Mouse (Mus musculus): ENCODE data around the gene Aspg. TPM values are rescaled to one million over a fixed set of nuclear protein-coding genes. Genes with fewer than 3 reads are reported as not detected.

The Aspg gene
- polyA plus RNA-seq, 1 experiment from 2014 or later = 1.5 TPM

DNA sequence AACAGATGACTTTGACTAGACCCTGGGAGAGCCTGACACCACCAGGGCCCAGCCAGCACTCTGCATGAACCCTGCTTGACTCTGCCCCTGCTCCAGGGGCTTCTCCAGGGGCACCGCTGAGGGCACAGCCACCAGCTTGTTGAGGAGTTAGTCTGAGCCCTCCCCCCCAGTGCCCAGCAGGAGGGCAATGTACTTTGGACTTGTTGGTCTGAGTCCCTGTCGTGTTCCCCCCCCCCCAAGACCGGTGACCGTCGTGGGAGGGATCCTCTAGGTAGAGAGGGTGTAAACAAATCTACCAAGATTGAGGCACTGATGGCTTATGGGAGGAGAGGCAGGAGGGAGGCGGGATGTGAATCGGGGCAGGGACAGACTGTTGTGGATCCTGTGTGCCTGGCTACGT is 51.8 kb downstream of the Aspg start:
- Histone ChIP-seq H3K36me3 (peaks cover 15% of the 10 kb centered on the region; the same call in 1 of the 2 replicates), H3K4me1 (peaks cover 61% of the 10 kb centered on the region), H3K9me3 (no peaks in the 10 kb centered on the region), H3K4me3 (no peak overlapping the region), H3K27me3 (ENCODE audit: insufficient read depth, poor library complexity, severe bottlenecking) (peaks cover 34% of the 10 kb centered on the region), H3K27ac (no peak overlapping the region)
- WGBS = 59% methylated on average over 8 of the region's 8 CpGs
- no peak for DNase-seq (ENCODE audit: low spot score)

DNA sequence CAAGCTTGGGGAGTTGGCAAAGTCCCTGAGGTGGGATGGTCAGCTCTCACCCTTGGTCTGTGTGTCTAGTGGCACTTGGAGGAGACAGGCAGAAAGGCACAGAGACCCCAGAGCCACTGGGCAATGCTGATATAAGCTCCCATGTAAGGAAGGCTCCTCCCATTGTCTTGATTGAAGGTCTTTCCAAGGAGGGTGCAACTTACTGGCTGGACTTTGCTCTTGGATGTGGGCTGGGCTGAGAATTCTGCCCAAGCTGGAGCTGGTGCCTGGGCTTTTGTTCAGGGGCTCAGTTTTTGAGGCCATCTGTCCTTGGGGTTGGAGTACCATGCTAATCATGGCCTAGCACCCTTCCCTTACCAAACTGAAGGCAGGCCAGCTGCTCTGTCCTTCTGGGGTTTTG is 52.3 kb downstream of the Aspg start:
- no peak overlapping the region for H3K4me3 ChIP-seq

DNA sequence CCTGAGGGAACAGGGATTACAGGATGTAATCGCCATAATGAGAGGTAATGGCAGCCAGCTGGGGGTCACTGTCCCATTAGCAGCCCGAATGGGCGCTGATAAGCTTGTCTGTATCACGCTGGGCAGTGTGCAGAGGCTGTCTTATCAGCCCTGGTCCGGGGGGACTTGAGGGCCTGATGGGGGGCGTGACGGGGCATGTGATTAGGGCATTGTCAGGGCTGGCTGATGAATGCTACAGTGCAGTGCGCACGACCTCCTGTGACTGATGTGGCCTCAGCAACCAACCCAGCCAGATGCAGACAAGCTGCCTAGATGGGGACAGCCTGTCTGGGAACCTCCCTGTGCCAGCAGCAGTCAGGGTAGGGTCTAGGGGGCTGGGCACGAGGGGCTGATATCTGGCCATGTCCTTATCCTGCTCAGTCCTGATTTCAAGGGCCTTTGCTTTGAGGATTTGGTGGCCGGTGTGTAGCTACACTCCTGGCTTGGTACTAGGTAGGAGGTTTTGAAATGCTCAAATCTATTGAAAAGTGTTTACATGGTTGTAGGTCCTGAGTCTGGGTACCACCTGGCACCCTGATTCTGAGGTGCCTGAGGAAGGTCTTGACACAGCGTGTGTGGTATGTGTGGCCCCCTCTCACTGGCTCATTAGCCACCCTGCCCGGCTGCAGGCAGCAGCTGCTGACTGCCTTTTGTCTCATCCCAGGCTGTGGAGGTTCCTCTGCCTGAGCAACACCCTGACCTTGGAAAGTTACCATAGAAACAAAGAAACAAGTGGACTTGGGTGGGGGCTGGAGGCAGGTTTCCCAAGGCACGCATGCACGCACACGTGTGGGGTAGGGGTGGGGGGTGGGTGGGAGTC is 57.7 kb downstream of the Aspg start:
- 10% methylated on average over 16 of the region's 16 CpGs for WGBS
- DNase-seq (ENCODE audit: low spot score) = no peak
- Histone ChIP-seq H3K27ac (peak overlapping the region; percentile 65), H3K36me3 (0 out of 2 replicates have a peak, but pooled peaks cover 4% of the 10 kb centered on the region), H3K4me3 (no peak overlapping the region), H3K9me3 (no peaks in the 10 kb centered on the region), H3K4me1 (peaks cover 68% of the 10 kb centered on the region), H3K27me3 (ENCODE audit: insufficient read depth, poor library complexity, severe bottlenecking) (peaks cover 30% of the 10 kb centered on the region)

More for the DNA sequence above, 52.3 kb downstream of the Aspg start:
- DNase-seq (ENCODE audit: low spot score) = no peak
- Histone ChIP-seq H3K9me3 (no peaks in the 10 kb centered on the region), H3K36me3 (peaks cover 15% of the 10 kb centered on the region; the same call in 1 of the 2 replicates), H3K4me1 (peaks cover 62% of the 10 kb centered on the region), H3K27me3 (ENCODE audit: insufficient read depth, poor library complexity, severe bottlenecking) (peaks cover 34% of the 10 kb centered on the region), H3K27ac (peak overlapping the region; percentile 19; the same call in 1 of the 2 replicates)

GRCm38 (mm10) chr12:112164840-112165219 is 58.4 kb downstream of the Aspg start:
- H3K9me3 ChIP-seq = no peaks in the 10 kb centered on the region
- peaks cover 33% of the 10 kb centered on the region for H3K27me3 ChIP-seq (ENCODE audit: insufficient read depth, poor library complexity, severe bottlenecking)
- H3K4me3 ChIP-seq = no peak overlapping the region
- H3K27ac ChIP-seq = peak overlapping the region; percentile 65
- no peaks in the 10 kb centered on the region for H3K36me3 ChIP-seq
- DNase-seq (ENCODE audit: low spot score) = no peak
- WGBS = 62% methylated on average over 6 of the region's 6 CpGs
- H3K4me1 ChIP-seq = peaks cover 74% of the 10 kb centered on the region

- H3K36me3 ChIP-seq = peaks cover 7% of the 10 kb centered on the region
- 57% methylated on average over 5 of the region's 5 CpGs for WGBS
- no peak for DNase-seq (ENCODE audit: low spot score)
- H3K4me3 ChIP-seq = no peak overlapping the region
- H3K4me1 ChIP-seq = peaks cover 76% of the 10 kb centered on the region
- H3K27ac ChIP-seq = peak overlapping the region; percentile 4; the same call in 1 of the 2 replicates
- no peaks in the 10 kb centered on the region for H3K9me3 ChIP-seq
- peaks cover 35% of the 10 kb centered on the region for H3K27me3 ChIP-seq (ENCODE audit: insufficient read depth, poor library complexity, severe bottlenecking)
Observed at GRCm38 (mm10) chr12:112169240-112169639, 62.8 kb downstream of the Aspg start.

DNA sequence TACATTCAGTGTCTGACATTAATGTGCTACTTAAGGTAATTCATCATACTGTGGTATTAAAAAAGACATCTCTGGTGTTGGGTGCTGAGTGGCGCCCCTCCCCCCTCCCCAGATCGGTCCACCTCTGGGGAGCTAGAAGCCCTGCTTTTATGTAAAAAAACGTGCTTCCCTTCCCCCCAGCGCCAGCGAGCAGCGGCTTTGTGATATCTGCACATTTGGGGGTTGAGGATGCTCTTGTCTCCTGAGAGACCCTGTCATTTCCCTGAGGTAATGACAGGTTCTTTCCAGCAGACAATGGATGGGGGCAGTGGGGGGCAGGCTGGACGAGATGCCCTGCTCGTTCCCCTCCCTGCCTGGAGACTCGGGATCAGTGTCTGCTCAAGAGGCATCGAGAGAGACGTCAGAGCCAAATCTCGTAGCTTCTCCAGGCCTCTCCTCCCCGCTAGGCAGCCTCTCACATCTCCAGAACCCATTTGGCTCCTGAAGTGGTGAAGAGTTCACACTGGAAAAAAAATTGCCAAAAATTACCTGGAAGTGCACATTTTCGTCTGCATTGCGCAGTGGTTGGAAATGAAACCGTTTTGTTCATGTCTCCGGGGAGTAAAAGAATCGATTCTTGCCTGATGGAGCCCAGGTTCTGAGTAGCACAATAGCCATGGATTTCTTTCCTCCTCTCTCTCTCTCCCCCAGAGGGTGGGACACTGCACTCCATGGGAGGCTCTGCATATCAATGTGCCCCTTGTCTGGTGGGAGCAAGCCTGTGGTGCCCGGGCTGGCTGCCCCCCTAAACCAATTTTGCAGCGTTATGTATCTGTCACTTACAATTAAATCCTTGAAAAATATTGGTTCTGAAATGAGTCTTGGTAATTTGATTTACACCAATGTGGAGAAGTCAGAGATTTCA is 64.4 kb downstream of the Aspg start:
- Histone ChIP-seq H3K4me1 (peaks cover 74% of the 10 kb centered on the region), H3K4me3 (no peak overlapping the region)
- WGBS = 35% methylated on average over 20 of the region's 20 CpGs

GRCm38 (mm10) chr12:112171657-112172056 is 65.2 kb downstream of the Aspg start:
- Histone ChIP-seq H3K27me3 (ENCODE audit: insufficient read depth, poor library complexity, severe bottlenecking) (peaks cover 43% of the 10 kb centered on the region), H3K4me3 (no peak overlapping the region), H3K4me1 (peaks cover 73% of the 10 kb centered on the region), H3K27ac (no peak overlapping the region), H3K9me3 (no peaks in the 10 kb centered on the region), H3K36me3 (peaks cover 31% of the 10 kb centered on the region)
- WGBS = 93% methylated on average over 1 of the region's 1 CpGs
- no peak for DNase-seq (ENCODE audit: low spot score)

More for the DNA sequence above, 64.4 kb downstream of the Aspg start:
- Histone ChIP-seq H3K9me3 (no peaks in the 10 kb centered on the region), H3K27me3 (ENCODE audit: insufficient read depth, poor library complexity, severe bottlenecking) (peaks cover 45% of the 10 kb centered on the region), H3K27ac (no peak overlapping the region), H3K36me3 (peaks cover 24% of the 10 kb centered on the region)
- DNase-seq (ENCODE audit: low spot score) = no peak

- DNase-seq (ENCODE audit: low spot score) = no peak
- H3K27ac ChIP-seq = no peak overlapping the region
- no peaks in the 10 kb centered on the region for H3K9me3 ChIP-seq
- peaks cover 36% of the 10 kb centered on the region for H3K36me3 ChIP-seq
- H3K4me3 ChIP-seq = no peak overlapping the region
- peaks cover 48% of the 10 kb centered on the region for H3K27me3 ChIP-seq (ENCODE audit: insufficient read depth, poor library complexity, severe bottlenecking)
- peaks cover 68% of the 10 kb centered on the region for H3K4me1 ChIP-seq
- WGBS = 72% methylated on average over 8 of the region's 8 CpGs
Observed at GRCm38 (mm10) chr12:112172214-112172613, 65.7 kb downstream of the Aspg start.

MicroRNAs encoded within 50 kb of the gene (microRNA counts, 519-probe panel; counts per million panel counts)
- not detected for microRNA mmu-miR-203

Small RNAs within 50 kb of the gene (microRNA-seq; reads per million reads assigned to microRNA genes)
- 319 reads per million, percentile 65 among the genes with 10 or more reads in this experiment for gene Mir203
- not detected for gene Mir3073a
- not detected for gene Mir3073b

Other genes starting within 250 kb of the Aspg start
- 13.6 and 16.8 TPM in 2 replicates for gene Ppp1r13b, start 198.6 kb upstream of the Aspg start, polyA plus RNA-seq (2016; fragmentation: Nextera tagmentation; extraction: Ambion mirVana)
- gene Atp5mpl, start 139.7 kb upstream of the Aspg start, polyA plus RNA-seq (2016; fragmentation: Nextera tagmentation; extraction: Ambion mirVana) = 847 and 1,150 TPM in 2 replicates
- 0.28 and 0.54 TPM in 2 replicates for gene Tdrd9, start 135.1 kb upstream of the Aspg start, polyA plus RNA-seq (2016; fragmentation: Nextera tagmentation; extraction: Ambion mirVana)
- gene Rd3l, start 125.4 kb upstream of the Aspg start, polyA plus RNA-seq (2016; fragmentation: Nextera tagmentation; extraction: Ambion mirVana) = 0.26 and 0.42 TPM in 2 replicates
- 1.0 and 2.1 TPM in 2 replicates for gene Kif26a, start 39.5 kb downstream of the Aspg start, polyA plus RNA-seq (2016; fragmentation: Nextera tagmentation; extraction: Ambion mirVana)